Mouse (Mus musculus): ENCODE results near the gene Tmed11. TPM values are rescaled to one million over a fixed set of nuclear protein-coding genes. Genes with fewer than 3 reads are reported as not detected.
A peak's percentile ranks its signal among the peaks of the same experiment; 100 is the strongest.

Gene Tmed11
- polyA plus RNA-seq, 1 experiment, result not detected

DNA sequence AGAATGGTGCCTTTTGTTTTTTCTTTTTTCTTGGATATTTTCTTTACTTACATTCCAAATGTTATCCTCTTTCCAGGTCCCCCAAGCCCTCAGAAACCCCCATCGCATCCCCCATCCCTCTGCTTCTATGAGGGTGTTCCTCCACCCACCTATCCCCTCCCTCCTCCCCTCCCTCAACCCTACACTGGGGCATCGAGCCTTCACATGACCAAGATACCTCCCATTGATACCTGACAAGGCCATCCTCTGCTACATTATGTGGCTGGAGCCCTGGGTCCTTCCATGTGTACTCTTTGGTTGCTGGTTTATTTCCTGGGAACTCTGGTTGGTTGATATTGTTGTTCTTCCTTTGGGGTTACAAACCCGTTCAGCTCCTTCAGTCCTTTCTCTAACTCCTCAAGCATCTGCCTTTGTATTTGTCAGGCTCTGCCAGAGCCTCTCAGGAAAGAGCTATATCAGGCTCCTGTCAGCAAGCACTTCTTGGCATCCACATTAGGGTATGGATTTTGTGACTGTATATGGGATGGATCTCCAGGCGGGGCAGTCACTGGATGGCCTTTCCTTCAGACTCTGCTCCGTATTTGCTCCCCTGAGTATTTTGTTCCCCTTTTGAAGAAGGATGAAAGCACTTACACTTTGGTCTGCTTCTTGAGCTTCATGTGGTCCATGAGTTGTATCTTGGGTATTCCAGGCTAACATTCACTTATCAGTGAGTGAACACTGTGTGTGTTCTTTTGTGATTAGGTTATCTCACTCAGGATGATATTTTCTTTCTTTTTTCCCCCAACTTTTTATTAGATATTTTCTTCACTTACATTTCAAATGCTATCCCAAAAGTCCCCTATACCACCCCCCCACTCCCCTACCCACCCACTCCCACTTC, 44.6 kb downstream of the Tmed11 start:
- peak; percentile 59 for TF ChIP-seq TAL1 (IDR thresholded peaks at IDR 0.05; ENCODE audit: low read length)
- peak; percentile 66 for TF ChIP-seq GATA1 (IDR thresholded peaks at IDR 0.05; ENCODE audit: low read length)
- peaks cover 6% of the 10 kb centered on the region for H3K27me3 ChIP-seq (ENCODE audit: control insufficient read depth)
- H3K36me3 ChIP-seq (ENCODE audit: control insufficient read depth), result peaks cover 21% of the 10 kb centered on the region
- H3K4me1 ChIP-seq (ENCODE audit: control insufficient read depth), result peaks cover 46% of the 10 kb centered on the region
- H3K4me3 ChIP-seq (replicated peaks), result peak overlapping the region; percentile 56
- H3K9me3 ChIP-seq (ENCODE audit: control insufficient read depth, low read length), result no peaks in the 10 kb centered on the region; the same call in 1 of the 2 replicates

DNA sequence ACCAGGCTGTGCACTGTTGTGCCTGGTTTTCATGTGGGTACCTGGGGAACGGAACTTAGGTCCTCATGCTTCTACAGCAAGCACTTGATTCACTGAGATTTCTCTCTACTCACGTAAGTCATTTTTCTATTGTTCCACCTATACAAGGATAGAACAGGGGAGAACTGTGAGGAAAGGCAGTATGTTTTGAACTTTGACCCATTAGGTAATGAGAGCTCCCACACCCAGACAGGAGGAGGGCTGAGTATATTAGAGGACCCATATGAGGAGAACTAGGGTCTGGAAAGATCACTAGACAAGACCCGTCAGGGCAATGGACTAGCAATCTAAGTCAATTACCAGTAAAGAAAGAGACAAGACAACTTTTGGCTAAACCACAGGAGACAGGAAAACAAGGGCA, 50.5 kb downstream of the Tmed11 start:
- H3K4me3 ChIP-seq (replicated peaks), result no peak overlapping the region
- H3K36me3 ChIP-seq (ENCODE audit: control insufficient read depth), result peaks cover 46% of the 10 kb centered on the region
- peaks cover 24% of the 10 kb centered on the region for H3K4me1 ChIP-seq (ENCODE audit: control insufficient read depth)
- TF ChIP-seq GATA1 (IDR thresholded peaks at IDR 0.05; ENCODE audit: low read length), result no peak
- no peak for TF ChIP-seq TAL1 (IDR thresholded peaks at IDR 0.05; ENCODE audit: low read length)
- H3K27me3 ChIP-seq (ENCODE audit: control insufficient read depth), result no peaks in the 10 kb centered on the region
- H3K9me3 ChIP-seq (ENCODE audit: control insufficient read depth, low read length), result no peaks in the 10 kb centered on the region

DNA sequence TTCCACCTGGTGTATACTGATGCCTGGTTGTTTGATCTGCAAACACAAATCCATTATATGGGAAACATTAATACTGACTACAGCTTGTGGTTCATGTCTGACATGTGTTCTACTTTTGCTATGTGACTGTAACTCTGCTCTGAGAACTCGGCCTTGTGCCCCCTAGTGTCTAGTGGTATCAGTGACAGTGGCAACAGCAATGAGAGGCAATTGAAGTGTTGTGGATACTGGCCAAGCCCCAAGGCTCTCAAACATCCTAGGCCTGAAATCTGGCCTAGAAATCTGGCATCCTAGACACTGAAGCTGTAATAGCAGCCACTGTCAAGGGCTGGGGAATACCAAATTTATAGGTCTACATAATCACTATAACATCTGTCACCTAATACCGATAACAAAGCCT, 51.3 kb downstream of the Tmed11 start:
- H3K36me3 ChIP-seq (ENCODE audit: control insufficient read depth), result peaks cover 44% of the 10 kb centered on the region
- no peaks in the 10 kb centered on the region for H3K9me3 ChIP-seq (ENCODE audit: control insufficient read depth, low read length)
- no peak for TF ChIP-seq GATA1 (IDR thresholded peaks at IDR 0.05; ENCODE audit: low read length)
- no peak for TF ChIP-seq TAL1 (IDR thresholded peaks at IDR 0.05; ENCODE audit: low read length)
- no peak overlapping the region for H3K4me3 ChIP-seq (replicated peaks)
- H3K4me1 ChIP-seq (ENCODE audit: control insufficient read depth), result peaks cover 18% of the 10 kb centered on the region
- H3K27me3 ChIP-seq (ENCODE audit: control insufficient read depth), result 0 out of 2 replicates have a peak, but pooled peaks cover 2% of the 10 kb centered on the region

DNA sequence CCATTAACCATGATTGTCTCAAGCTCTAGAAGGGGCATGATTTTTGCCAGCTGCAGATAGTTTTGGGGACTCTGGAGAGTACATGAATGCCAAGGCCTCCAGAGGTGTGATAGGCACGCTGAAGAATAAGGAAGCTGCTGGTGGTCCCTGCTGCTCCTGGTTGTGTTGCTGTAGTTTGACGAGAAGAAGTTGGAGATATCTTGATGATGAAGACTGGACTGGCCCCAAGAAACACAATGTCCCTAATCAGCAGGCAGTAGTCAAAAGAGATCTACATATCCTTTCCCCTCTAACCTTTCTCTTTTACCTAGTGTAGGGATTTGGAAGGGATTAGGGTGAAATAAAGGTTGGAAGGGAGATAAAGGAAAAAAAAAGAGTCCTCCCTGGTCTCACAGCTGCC, 52.6 kb downstream of the Tmed11 start:
- no peaks in the 10 kb centered on the region for H3K9me3 ChIP-seq (ENCODE audit: control insufficient read depth, low read length)
- no peak for TF ChIP-seq GATA1 (IDR thresholded peaks at IDR 0.05; ENCODE audit: low read length)
- TF ChIP-seq TAL1 (IDR thresholded peaks at IDR 0.05; ENCODE audit: low read length), result no peak
- peaks cover 38% of the 10 kb centered on the region for H3K36me3 ChIP-seq (ENCODE audit: control insufficient read depth)
- peaks cover 10% of the 10 kb centered on the region for H3K4me1 ChIP-seq (ENCODE audit: control insufficient read depth)
- H3K27me3 ChIP-seq (ENCODE audit: control insufficient read depth), result 0 out of 2 replicates have a peak, but pooled peaks cover 2% of the 10 kb centered on the region
- H3K4me3 ChIP-seq (replicated peaks), result no peak overlapping the region

DNA sequence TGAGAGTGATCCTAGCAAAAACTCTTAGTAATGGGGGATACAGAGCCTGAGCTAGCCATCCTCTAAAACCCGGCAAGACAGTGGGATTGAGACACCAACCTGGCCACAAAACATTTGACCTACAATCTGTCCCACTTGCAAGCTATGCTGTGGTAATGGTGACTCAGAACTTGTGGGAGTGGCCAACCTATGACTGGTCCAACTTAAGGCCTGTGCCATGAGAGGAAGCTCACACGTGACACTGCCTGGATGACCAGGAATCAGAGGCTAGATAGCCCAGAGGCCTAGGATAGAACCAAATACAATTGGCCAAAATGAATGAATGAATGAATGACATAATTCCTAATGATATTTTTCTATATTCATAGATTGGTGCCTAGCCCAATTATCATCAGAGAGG, 53.3 kb downstream of the Tmed11 start:
- H3K4me1 ChIP-seq (ENCODE audit: control insufficient read depth), result peaks cover 8% of the 10 kb centered on the region
- peaks cover 31% of the 10 kb centered on the region for H3K36me3 ChIP-seq (ENCODE audit: control insufficient read depth)
- TF ChIP-seq GATA1 (IDR thresholded peaks at IDR 0.05; ENCODE audit: low read length), result no peak
- no peak for TF ChIP-seq TAL1 (IDR thresholded peaks at IDR 0.05; ENCODE audit: low read length)
- H3K27me3 ChIP-seq (ENCODE audit: control insufficient read depth), result 0 out of 2 replicates have a peak, but pooled peaks cover 2% of the 10 kb centered on the region
- no peak overlapping the region for H3K4me3 ChIP-seq (replicated peaks)
- H3K9me3 ChIP-seq (ENCODE audit: control insufficient read depth, low read length), result no peaks in the 10 kb centered on the region

DNA sequence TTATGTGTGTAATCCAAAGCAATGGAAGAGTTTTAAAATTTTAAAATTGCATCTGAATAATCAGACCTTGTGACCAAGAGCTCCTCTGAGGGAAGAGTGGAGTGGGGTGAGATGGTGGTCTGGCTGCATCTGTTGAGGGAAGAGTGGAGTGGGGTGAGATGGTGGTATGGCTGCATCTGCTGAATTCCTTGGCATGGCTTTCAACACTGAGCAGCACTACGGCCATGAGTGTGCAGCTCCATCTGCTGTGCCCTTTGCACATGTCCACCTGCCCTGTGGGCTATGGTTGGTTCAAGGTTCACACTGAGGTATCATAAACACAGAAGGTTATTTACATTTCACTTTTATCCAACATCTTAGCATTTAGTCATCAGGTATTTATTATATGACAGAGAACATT, 67.7 kb downstream of the Tmed11 start:
- TF ChIP-seq GATA1 (IDR thresholded peaks at IDR 0.05; ENCODE audit: low read length) (no peak), TAL1 (IDR thresholded peaks at IDR 0.05; ENCODE audit: low read length) (no peak)
- peaks cover 8% of the 10 kb centered on the region for H3K27me3 ChIP-seq (ENCODE audit: control insufficient read depth)
- no peak overlapping the region for H3K4me3 ChIP-seq (replicated peaks)
- H3K36me3 ChIP-seq (ENCODE audit: control insufficient read depth), result peaks cover 46% of the 10 kb centered on the region
- no peaks in the 10 kb centered on the region for H3K4me1 ChIP-seq (ENCODE audit: control insufficient read depth)
- no peaks in the 10 kb centered on the region for H3K9me3 ChIP-seq (ENCODE audit: control insufficient read depth, low read length)

Other genes starting within 250 kb of the Tmed11 start
- gene Cplx1, start 245.3 kb downstream of the Tmed11 start, polyA plus RNA-seq (2012), result 0.05 TPM in 1 of 2 replicates, not detected in the other
- gene Gak, start 165.6 kb downstream of the Tmed11 start, polyA plus RNA-seq (2012), result 5.2 and 6.8 TPM in 2 replicates
- gene Tmem175, start 165.6 kb downstream of the Tmed11 start, polyA plus RNA-seq (2012), result 0.09 and 0.14 TPM in 2 replicates
- gene Idua, start 135.0 kb downstream of the Tmed11 start, polyA plus RNA-seq (2012), result 0.06 and 0.07 TPM in 2 replicates
- gene Dgkq, start 125.7 kb downstream of the Tmed11 start, polyA plus RNA-seq (2012), result 0.08 and 0.16 TPM in 2 replicates
- gene Slc26a1, start 119.8 kb downstream of the Tmed11 start, polyA plus RNA-seq (2012), result 0.47 and 0.59 TPM in 2 replicates
- 1.8 and 2.4 TPM in 2 replicates for gene Fgfrl1, start 103.0 kb downstream of the Tmed11 start, polyA plus RNA-seq (2012)
- gene Rnf212, start 20.4 kb downstream of the Tmed11 start, polyA plus RNA-seq (2012), result 0.31 and 1.1 TPM in 2 replicates
- gene Vmn2r8, start 13.5 kb upstream of the Tmed11 start, polyA plus RNA-seq (2012), result not detected in 2 replicates
- gene Vmn2r9, start 57.2 kb upstream of the Tmed11 start, polyA plus RNA-seq (2012), result 0.01 TPM in 1 of 2 replicates, not detected in the other
- 0.01 TPM in 1 of 2 replicates, not detected in the other for gene Vmn2r10, start 211.2 kb upstream of the Tmed11 start, polyA plus RNA-seq (2012)